ENCODE assay signal across 7 mouse cellular contexts in the genomic region with DNA sequence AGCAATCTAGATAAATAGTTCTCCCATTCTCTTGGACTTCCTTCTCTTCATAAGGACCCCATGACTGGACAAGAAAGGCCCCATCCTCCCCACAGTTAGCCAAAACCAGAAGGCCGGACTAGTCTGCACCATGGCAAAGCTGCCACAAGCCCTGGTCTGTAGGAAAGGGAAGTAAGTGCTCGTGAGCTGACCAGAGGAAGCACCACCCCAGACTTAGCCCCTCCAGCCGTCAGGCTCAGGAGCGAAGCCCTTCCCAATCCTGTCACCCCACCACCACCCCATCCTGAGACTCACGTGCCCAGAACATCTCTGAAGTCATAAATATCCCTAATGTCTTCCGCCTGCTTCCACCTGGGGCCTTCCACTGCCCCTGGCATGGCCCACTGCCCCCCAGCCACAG. TPM values are rescaled to one million over a fixed set of nuclear protein-coding genes. Genes with fewer than 3 reads are reported as not detected.
DNase-seq lines count a peak whose midpoint lies in the region; ATAC-seq and TF ChIP-seq lines count a peak whose summit lies in the region.

No protein-coding gene starts in this region.

- no peak for TF ChIP-seq EP300 in lung, postnatal 0 days (IDR thresholded peaks at IDR 0.05)

- peaks cover 31% of the 10 kb centered on the region for H3K4me1 ChIP-seq in hindbrain, embryonic 15.5 days (replicated peaks)
- peaks cover 28% of the 10 kb centered on the region for H3K4me1 ChIP-seq in hindbrain, embryonic 10.5 days (replicated peaks)
- H3K4me1 ChIP-seq in bone marrow, adult 2 months (ENCODE audit: control insufficient read depth, insufficient read depth, low read length) = peaks cover 2% of the 10 kb centered on the region
- H3K4me1 ChIP-seq in embryonic facial prominence, embryonic 13.5 days = peaks cover 24% of the 10 kb centered on the region
- peaks cover 23% of the 10 kb centered on the region; the same call in 1 of the 2 replicates for H3K4me1 ChIP-seq in lung, postnatal 0 days (ENCODE audit: insufficient read depth, low read depth, low read length)

- peak overlapping the region; percentile 8 for H3K4me3 ChIP-seq in hindbrain, embryonic 15.5 days
- no peak overlapping the region for H3K4me3 ChIP-seq in hindbrain, embryonic 10.5 days
- peak overlapping the region; percentile 27 for H3K4me3 ChIP-seq in bone marrow, adult 2 months (replicated peaks; ENCODE audit: control insufficient read depth, low read depth, low read length)
- no peak overlapping the region for H3K4me3 ChIP-seq in embryonic facial prominence, embryonic 13.5 days
- H3K4me3 ChIP-seq in lung, postnatal 0 days (ENCODE audit: low read depth, low read length) = no peak overlapping the region

- no peaks in the 10 kb centered on the region for H3K9me3 ChIP-seq in hindbrain, embryonic 15.5 days
- no peaks in the 10 kb centered on the region for H3K9me3 ChIP-seq in hindbrain, embryonic 10.5 days
- no peaks in the 10 kb centered on the region for H3K9me3 ChIP-seq in embryonic facial prominence, embryonic 13.5 days
- no peaks in the 10 kb centered on the region for H3K9me3 ChIP-seq in lung, postnatal 0 days (ENCODE audit: low read length)

- peak overlapping the region; percentile 79 for H3K4me2 ChIP-seq in hindbrain, embryonic 15.5 days
- no peak overlapping the region for H3K4me2 ChIP-seq in embryonic facial prominence, embryonic 13.5 days
- peak overlapping the region; percentile 87; the same call in 1 of the 2 replicates for H3K4me2 ChIP-seq in lung, postnatal 0 days (replicated peaks; ENCODE audit: low read depth, low read length)

- TF ChIP-seq POLR2A in bone marrow, adult 2 months (IDR thresholded peaks at IDR 0.05; ENCODE audit: borderline replicate concordance, control insufficient read depth, low read depth, low read length) = no peak

- ATAC-seq in hindbrain, embryonic 15.5 days (ENCODE audit: low FRiP score, low read depth) = no peak
- ATAC-seq in embryonic facial prominence, embryonic 13.5 days (ENCODE audit: insufficient number of reproducible peaks, insufficient read depth, low FRiP score, low TSS enrichment, low read depth) = no peak
- ATAC-seq in lung, postnatal 0 days = no peak

- DNase-seq in hindbrain, embryonic 10.5 days (ENCODE audit: low spot score) = no peak
- DNase-seq in lung, postnatal 0 days (ENCODE audit: low spot score) = no peak
- DNase-seq in adrenal gland, adult 2 months = no peak
- no peak for DNase-seq in right cerebral cortex, adult 2 months (ENCODE audit: low spot score in 2 of 2)

- WGBS in hindbrain, embryonic 15.5 days = 85% methylated on average over 6 of the region's 6 CpGs
- WGBS in hindbrain, embryonic 10.5 days = 86% methylated on average over 6 of the region's 6 CpGs
- 22% methylated on average over 6 of the region's 6 CpGs for WGBS in bone marrow, adult 2 months
- 87% methylated on average over 6 of the region's 6 CpGs for WGBS in embryonic facial prominence, embryonic 13.5 days
- 73% methylated on average over 6 of the region's 6 CpGs for WGBS in lung, postnatal 0 days

- no peak overlapping the region; the same call in 1 of the 2 replicates for H3K9ac ChIP-seq in hindbrain, embryonic 15.5 days
- H3K9ac ChIP-seq in embryonic facial prominence, embryonic 13.5 days = 0 out of 2 replicates have a peak overlapping the region, but pooled peaks have one; percentile 32
- H3K9ac ChIP-seq in lung, postnatal 0 days (replicated peaks; ENCODE audit: low read depth) = no peak overlapping the region

- H3K36me3 ChIP-seq in hindbrain, embryonic 15.5 days = peaks cover 21% of the 10 kb centered on the region
- peaks cover 26% of the 10 kb centered on the region for H3K36me3 ChIP-seq in hindbrain, embryonic 10.5 days
- peaks cover 38% of the 10 kb centered on the region for H3K36me3 ChIP-seq in embryonic facial prominence, embryonic 13.5 days
- peaks cover 10% of the 10 kb centered on the region; the same call in 1 of the 2 replicates for H3K36me3 ChIP-seq in lung, postnatal 0 days (ENCODE audit: insufficient read depth, low read length)

- TF ChIP-seq CTCF in bone marrow, adult 2 months (IDR thresholded peaks at IDR 0.05; ENCODE audit: control insufficient read depth, insufficient read depth, low read length) = no peak
- no peak for TF ChIP-seq CTCF in lung, postnatal 0 days (IDR thresholded peaks at IDR 0.05)

- H3K27me3 ChIP-seq in hindbrain, embryonic 15.5 days = no peaks in the 10 kb centered on the region
- H3K27me3 ChIP-seq in hindbrain, embryonic 10.5 days (ENCODE audit: insufficient read depth, poor library complexity, severe bottlenecking) = no peaks in the 10 kb centered on the region
- H3K27me3 ChIP-seq in embryonic facial prominence, embryonic 13.5 days = no peaks in the 10 kb centered on the region
- no peaks in the 10 kb centered on the region for H3K27me3 ChIP-seq in lung, postnatal 0 days (replicated peaks; ENCODE audit: insufficient read depth, low read length)

- H3K27ac ChIP-seq in hindbrain, embryonic 15.5 days (replicated peaks) = peak overlapping the region; percentile 45
- no peak overlapping the region for H3K27ac ChIP-seq in hindbrain, embryonic 10.5 days
- no peak overlapping the region for H3K27ac ChIP-seq in bone marrow, adult 2 months (ENCODE audit: control insufficient read depth, insufficient read depth, low read depth, low read length, poor library complexity)
- H3K27ac ChIP-seq in embryonic facial prominence, embryonic 13.5 days = no peak overlapping the region
- no peak overlapping the region; the same call in 1 of the 2 replicates for H3K27ac ChIP-seq in lung, postnatal 0 days (ENCODE audit: low read length)

RNA-seq across cellular contexts. Expression of a gene that starts 2.2 kb away (rescaled TPM):
- 112 and 117 TPM in 2 replicates for polyA plus RNA-seq in hindbrain, embryonic 15.5 days (2015; fragmentation: Nextera tagmentation; extraction: Ambion mirVana)
- polyA plus RNA-seq in hindbrain, embryonic 10.5 days (2016; fragmentation: Nextera tagmentation; extraction: Ambion mirVana) = 42.3 and 58.0 TPM in 2 replicates
- 16.0 and 28.6 TPM in 2 replicates for polyA plus RNA-seq in bone marrow, adult 2 months (2011; ENCODE audit: insufficient read depth, insufficient read length, low replicate concordance, missing spikeins)
- polyA plus RNA-seq in embryonic facial prominence, embryonic 13.5 days (2015; fragmentation: Nextera tagmentation; extraction: Ambion mirVana) = 95.2 and 97.8 TPM in 2 replicates
- polyA plus RNA-seq in lung, postnatal 0 days (2015; fragmentation: Nextera tagmentation; extraction: Ambion mirVana) = 110 and 129 TPM in 2 replicates
- total RNA-seq in adrenal gland, adult 2 months (2021) = 10 to 100 TPM; 49.0 to 58.3 TPM
- polyA plus RNA-seq in adrenal gland, adult 2 months (2012; rRNA removed) = 56.7 and 69.9 TPM in 2 replicates

RNA-seq across cellular contexts. Expression of a gene that starts 14.8 kb away (rescaled TPM):
- 8.5 and 9.3 TPM in 2 replicates for polyA plus RNA-seq in hindbrain, embryonic 15.5 days (2015; fragmentation: Nextera tagmentation; extraction: Ambion mirVana)
- polyA plus RNA-seq in hindbrain, embryonic 10.5 days (2016; fragmentation: Nextera tagmentation; extraction: Ambion mirVana) = 15.7 and 16.1 TPM in 2 replicates
- polyA plus RNA-seq in bone marrow, adult 2 months (2011; ENCODE audit: insufficient read depth, insufficient read length, low replicate concordance, missing spikeins) = 1.5 and 4.4 TPM in 2 replicates
- polyA plus RNA-seq in embryonic facial prominence, embryonic 13.5 days (2015; fragmentation: Nextera tagmentation; extraction: Ambion mirVana) = 13.6 and 13.9 TPM in 2 replicates
- 11.7 and 12.4 TPM in 2 replicates for polyA plus RNA-seq in lung, postnatal 0 days (2015; fragmentation: Nextera tagmentation; extraction: Ambion mirVana)
- total RNA-seq in adrenal gland, adult 2 months (2021) = 10 to 100 TPM; 10.5 to 16.4 TPM
- 22.0 and 22.3 TPM in 2 replicates for polyA plus RNA-seq in adrenal gland, adult 2 months (2012; rRNA removed)

RNA-seq across cellular contexts. Expression of a gene that starts 34.6 kb away (rescaled TPM):
- polyA plus RNA-seq in hindbrain, embryonic 15.5 days (2015; fragmentation: Nextera tagmentation; extraction: Ambion mirVana) = 16.3 and 17.1 TPM in 2 replicates
- polyA plus RNA-seq in hindbrain, embryonic 10.5 days (2016; fragmentation: Nextera tagmentation; extraction: Ambion mirVana) = 25.4 and 26.9 TPM in 2 replicates
- polyA plus RNA-seq in bone marrow, adult 2 months (2011; ENCODE audit: insufficient read depth, insufficient read length, low replicate concordance, missing spikeins) = 27.5 and 38.2 TPM in 2 replicates
- 19.1 and 20.4 TPM in 2 replicates for polyA plus RNA-seq in embryonic facial prominence, embryonic 13.5 days (2015; fragmentation: Nextera tagmentation; extraction: Ambion mirVana)
- polyA plus RNA-seq in lung, postnatal 0 days (2015; fragmentation: Nextera tagmentation; extraction: Ambion mirVana) = 8.2 and 9.2 TPM in 2 replicates
- 10 to 100 TPM; 23.8 to 24.2 TPM for total RNA-seq in adrenal gland, adult 2 months (2021)
- 14.3 and 15.1 TPM in 2 replicates for polyA plus RNA-seq in adrenal gland, adult 2 months (2012; rRNA removed)

RNA-seq across cellular contexts. Expression of a gene that starts 36.1 kb away (rescaled TPM):
- polyA plus RNA-seq in hindbrain, embryonic 15.5 days (2015; fragmentation: Nextera tagmentation; extraction: Ambion mirVana) = 70.7 and 77.5 TPM in 2 replicates
- 63.1 and 63.9 TPM in 2 replicates for polyA plus RNA-seq in hindbrain, embryonic 10.5 days (2016; fragmentation: Nextera tagmentation; extraction: Ambion mirVana)
- 12.0 and 21.6 TPM in 2 replicates for polyA plus RNA-seq in bone marrow, adult 2 months (2011; ENCODE audit: insufficient read depth, insufficient read length, low replicate concordance, missing spikeins)
- 47.5 and 51.9 TPM in 2 replicates for polyA plus RNA-seq in embryonic facial prominence, embryonic 13.5 days (2015; fragmentation: Nextera tagmentation; extraction: Ambion mirVana)
- polyA plus RNA-seq in lung, postnatal 0 days (2015; fragmentation: Nextera tagmentation; extraction: Ambion mirVana) = 33.2 and 36.7 TPM in 2 replicates
- total RNA-seq in adrenal gland, adult 2 months (2021) = 10 to 100 TPM; 35.1 to 47.0 TPM
- 32.4 and 34.5 TPM in 2 replicates for polyA plus RNA-seq in adrenal gland, adult 2 months (2012; rRNA removed)

RNA-seq across cellular contexts. Expression of a gene that starts 36.3 kb away (rescaled TPM):
- 413 and 423 TPM in 2 replicates for polyA plus RNA-seq in hindbrain, embryonic 15.5 days (2015; fragmentation: Nextera tagmentation; extraction: Ambion mirVana)
- 393 and 423 TPM in 2 replicates for polyA plus RNA-seq in hindbrain, embryonic 10.5 days (2016; fragmentation: Nextera tagmentation; extraction: Ambion mirVana)
- 136 and 195 TPM in 2 replicates for polyA plus RNA-seq in bone marrow, adult 2 months (2011; ENCODE audit: insufficient read depth, insufficient read length, low replicate concordance, missing spikeins)
- 357 and 384 TPM in 2 replicates for polyA plus RNA-seq in embryonic facial prominence, embryonic 13.5 days (2015; fragmentation: Nextera tagmentation; extraction: Ambion mirVana)
- 349 and 358 TPM in 2 replicates for polyA plus RNA-seq in lung, postnatal 0 days (2015; fragmentation: Nextera tagmentation; extraction: Ambion mirVana)
- 100 to 1,000 TPM; 175 to 211 TPM for total RNA-seq in adrenal gland, adult 2 months (2021)
- polyA plus RNA-seq in adrenal gland, adult 2 months (2012; rRNA removed) = 61.0 and 62.3 TPM in 2 replicates

Comparison
In these comparisons a context has a peak if more than half of its experiments do, and no peak if none do; other contexts are left out.
1. H3K4me3 ChIP-seq: peak in hindbrain, embryonic 15.5 days (single experiment) and bone marrow, adult 2 months (single experiment); none in hindbrain, embryonic 10.5 days (single experiment), embryonic facial prominence, embryonic 13.5 days (single experiment) and lung, postnatal 0 days (single experiment).